Mouse (Mus musculus): ENCODE measurements around the gene Ccdc122. TPM values are rescaled to one million over a fixed set of nuclear protein-coding genes. Genes with fewer than 3 reads are reported as not detected.
A peak's percentile ranks its signal among the peaks of the same experiment; 100 is the strongest.
"Not testable (repeated sequence)": the region's sequence is repeated elsewhere in the genome, so short reads cannot be mapped to it uniquely, and the experiment has no call there.

The Ccdc122 gene
- 1.7 and 3.1 TPM in 2 replicates for polyA plus RNA-seq (2016; fragmentation: Nextera tagmentation; extraction: Ambion mirVana)

GRCm38 (mm10) chr14:77036226-77037046 is at the start of gene Ccdc122, which contains the start of gene Lacc1:
TSS of gene Ccdc122 (plus strand) at chr14:77036772.
TSS of gene Lacc1 (minus strand) at chr14:77036904.
- H3K9ac ChIP-seq (replicated peaks): peak within 1 kb of the TSS; percentile 71
- peak; percentile 74 for ATAC-seq (ENCODE audit: insufficient number of reproducible peaks, insufficient read depth, low FRiP score, low TSS enrichment, low read depth)
- 0 out of 2 replicates have a peak within 1 kb of the TSS, but pooled peaks have one; percentile 7 for H3K27ac ChIP-seq
- WGBS: under 1% methylated on average over 85 of the region's 86 CpGs
- peak within 1 kb of the TSS; percentile 63 for H3K4me3 ChIP-seq (replicated peaks)
- no peaks in the 10 kb centered on the region for H3K36me3 ChIP-seq
- 0 out of 2 replicates have a peak, but pooled peaks cover 6% of the 10 kb centered on the region for H3K4me1 ChIP-seq (replicated peaks)
- peak within 1 kb of the TSS; percentile 78 for H3K4me2 ChIP-seq
- 0 out of 2 replicates have a peak, but pooled peaks cover 3% of the 10 kb centered on the region for H3K27me3 ChIP-seq
- H3K9me3 ChIP-seq: no peaks in the 10 kb centered on the region

GRCm38 (mm10) chr14:76990351-76990750 is 46.2 kb upstream of the Ccdc122 start:
- H3K9ac ChIP-seq (replicated peaks); H3K27ac ChIP-seq; H3K9me3 ChIP-seq; H3K36me3 ChIP-seq; H3K4me1 ChIP-seq (replicated peaks); H3K4me2 ChIP-seq; H3K27me3 ChIP-seq; ATAC-seq (ENCODE audit: insufficient number of reproducible peaks, insufficient read depth, low FRiP score, low TSS enrichment, low read depth); H3K4me3 ChIP-seq (replicated peaks): not testable (repeated sequence)
- WGBS: 91% methylated on average over 2 of the region's 2 CpGs

- Histone ChIP-seq H3K4me1 (replicated peaks) (0 out of 2 replicates have a peak, but pooled peaks cover 8% of the 10 kb centered on the region), H3K4me2 (no peak overlapping the region), H3K36me3 (no peaks in the 10 kb centered on the region), H3K9ac (replicated peaks) (no peak overlapping the region), H3K9me3 (no peaks in the 10 kb centered on the region), H3K27me3 (no peaks in the 10 kb centered on the region), H3K4me3 (replicated peaks) (no peak overlapping the region), H3K27ac (no peak overlapping the region)
- 76% methylated on average over 8 of the region's 8 CpGs for WGBS
- no peak for ATAC-seq (ENCODE audit: insufficient number of reproducible peaks, insufficient read depth, low FRiP score, low TSS enrichment, low read depth)
Measured at GRCm38 (mm10) chr14:77004740-77005139, 31.8 kb upstream of the Ccdc122 start.

GRCm38 (mm10) chr14:77005566-77005965 is 31.0 kb upstream of the Ccdc122 start:
- WGBS: 79% methylated on average over 5 of the region's 5 CpGs

GRCm38 (mm10) chr14:77008238-77008637 is 28.3 kb upstream of the Ccdc122 start:
- 0 out of 2 replicates have a peak, but pooled peaks cover 8% of the 10 kb centered on the region for H3K4me1 ChIP-seq (replicated peaks)
- no peak for ATAC-seq (ENCODE audit: insufficient number of reproducible peaks, insufficient read depth, low FRiP score, low TSS enrichment, low read depth)

More at GRCm38 (mm10) chr14:77005566-77005965, 31.0 kb upstream of the Ccdc122 start:
- Histone ChIP-seq H3K9ac (replicated peaks) (no peak overlapping the region), H3K27me3 (no peaks in the 10 kb centered on the region), H3K4me1 (replicated peaks) (0 out of 2 replicates have a peak, but pooled peaks cover 8% of the 10 kb centered on the region), H3K27ac (no peak overlapping the region), H3K4me2 (no peak overlapping the region), H3K4me3 (replicated peaks) (no peak overlapping the region), H3K36me3 (no peaks in the 10 kb centered on the region), H3K9me3 (no peaks in the 10 kb centered on the region)
- no peak for ATAC-seq (ENCODE audit: insufficient number of reproducible peaks, insufficient read depth, low FRiP score, low TSS enrichment, low read depth)

GRCm38 (mm10) chr14:77011804-77012203 is 24.8 kb upstream of the Ccdc122 start:
- Histone ChIP-seq H3K4me2 (no peak overlapping the region), H3K4me1 (replicated peaks) (no peaks in the 10 kb centered on the region), H3K4me3 (replicated peaks) (no peak overlapping the region), H3K27ac (no peak overlapping the region), H3K36me3 (no peaks in the 10 kb centered on the region), H3K9ac (replicated peaks) (no peak overlapping the region), H3K9me3 (no peaks in the 10 kb centered on the region), H3K27me3 (no peaks in the 10 kb centered on the region)
- WGBS: 4% methylated on average over 3 of the region's 3 CpGs
- ATAC-seq (ENCODE audit: insufficient number of reproducible peaks, insufficient read depth, low FRiP score, low TSS enrichment, low read depth): no peak

More at GRCm38 (mm10) chr14:77008238-77008637, 28.3 kb upstream of the Ccdc122 start:
- Histone ChIP-seq H3K4me2 (no peak overlapping the region), H3K27me3 (no peaks in the 10 kb centered on the region), H3K9ac (replicated peaks) (no peak overlapping the region), H3K27ac (no peak overlapping the region), H3K4me3 (replicated peaks) (no peak overlapping the region), H3K9me3 (no peaks in the 10 kb centered on the region), H3K36me3 (no peaks in the 10 kb centered on the region)
- WGBS: 24% methylated on average over 3 of the region's 3 CpGs

- 53% methylated on average over 12 of the region's 12 CpGs for WGBS
- not testable (repeated sequence) for H3K4me1 ChIP-seq (replicated peaks); H3K4me2 ChIP-seq; H3K27ac ChIP-seq; ATAC-seq (ENCODE audit: insufficient number of reproducible peaks, insufficient read depth, low FRiP score, low TSS enrichment, low read depth); H3K9ac ChIP-seq (replicated peaks); H3K9me3 ChIP-seq; H3K4me3 ChIP-seq (replicated peaks); H3K27me3 ChIP-seq; H3K36me3 ChIP-seq
Measured at GRCm38 (mm10) chr14:77016783-77017182, 19.8 kb upstream of the Ccdc122 start.

GRCm38 (mm10) chr14:77017211-77017610 is 19.4 kb upstream of the Ccdc122 start:
- 74% methylated on average over 6 of the region's 6 CpGs for WGBS
- Histone ChIP-seq H3K4me1 (replicated peaks) (no peaks in the 10 kb centered on the region), H3K36me3 (no peaks in the 10 kb centered on the region), H3K4me2 (no peak overlapping the region), H3K9ac (replicated peaks) (no peak overlapping the region), H3K27ac (no peak overlapping the region), H3K9me3 (no peaks in the 10 kb centered on the region), H3K27me3 (no peaks in the 10 kb centered on the region), H3K4me3 (replicated peaks) (no peak overlapping the region)
- ATAC-seq (ENCODE audit: insufficient number of reproducible peaks, insufficient read depth, low FRiP score, low TSS enrichment, low read depth): no peak

GRCm38 (mm10) chr14:77024499-77024898 is 12.1 kb upstream of the Ccdc122 start:
- H3K4me2 ChIP-seq: no peak overlapping the region
- H3K9me3 ChIP-seq: no peaks in the 10 kb centered on the region
- no peak overlapping the region for H3K4me3 ChIP-seq (replicated peaks)
- no peaks in the 10 kb centered on the region for H3K4me1 ChIP-seq (replicated peaks)
- no peak overlapping the region for H3K27ac ChIP-seq
- no peak overlapping the region for H3K9ac ChIP-seq (replicated peaks)
- no peak for ATAC-seq (ENCODE audit: insufficient number of reproducible peaks, insufficient read depth, low FRiP score, low TSS enrichment, low read depth)
- no peaks in the 10 kb centered on the region for H3K27me3 ChIP-seq
- WGBS: 83% methylated on average over 3 of the region's 3 CpGs
- no peaks in the 10 kb centered on the region for H3K36me3 ChIP-seq

GRCm38 (mm10) chr14:77029319-77030054 is 7.1 kb upstream of the Ccdc122 start:
- no peak for ATAC-seq (ENCODE audit: insufficient number of reproducible peaks, insufficient read depth, low FRiP score, low TSS enrichment, low read depth)
- no peaks in the 10 kb centered on the region for H3K36me3 ChIP-seq
- 0 out of 2 replicates have a peak, but pooled peaks cover 1% of the 10 kb centered on the region for H3K4me1 ChIP-seq (replicated peaks)
- 67% methylated on average over 5 of the region's 5 CpGs for WGBS
- H3K27me3 ChIP-seq: no peaks in the 10 kb centered on the region
- no peaks in the 10 kb centered on the region for H3K9me3 ChIP-seq
- H3K9ac ChIP-seq (replicated peaks): no peak overlapping the region
- H3K4me3 ChIP-seq (replicated peaks): no peak overlapping the region
- H3K4me2 ChIP-seq: no peak overlapping the region
- H3K27ac ChIP-seq: no peak overlapping the region

GRCm38 (mm10) chr14:77030808-77031207 is 5.8 kb upstream of the Ccdc122 start:
- 84% methylated on average over 5 of the region's 5 CpGs for WGBS
- H3K27me3 ChIP-seq: 0 out of 2 replicates have a peak, but pooled peaks cover 2% of the 10 kb centered on the region
- no peak for ATAC-seq (ENCODE audit: insufficient number of reproducible peaks, insufficient read depth, low FRiP score, low TSS enrichment, low read depth)
- H3K4me2 ChIP-seq: no peak overlapping the region
- no peak overlapping the region for H3K27ac ChIP-seq
- H3K4me1 ChIP-seq (replicated peaks): 0 out of 2 replicates have a peak, but pooled peaks cover 6% of the 10 kb centered on the region
- H3K4me3 ChIP-seq (replicated peaks): no peak overlapping the region
- H3K36me3 ChIP-seq: no peaks in the 10 kb centered on the region
- H3K9ac ChIP-seq (replicated peaks): no peak overlapping the region
- no peaks in the 10 kb centered on the region for H3K9me3 ChIP-seq

All from limb, embryonic 12.5 days (tissue).